Mouse (Mus musculus): ENCODE data around the gene Pglyrp4. TPM values are rescaled to one million over a fixed set of nuclear protein-coding genes. Genes with fewer than 3 reads are reported as not detected.
"Not testable (repeated sequence)": the region's sequence is repeated elsewhere in the genome, so short reads cannot be mapped to it uniquely, and the experiment has no call there.

Pglyrp4 gene
- total RNA-seq (2022), result not detected

- DNase-seq (ENCODE audit: low spot score in 2 of 2), result no peak
Measured at GRCm38 (mm10) chr3:90726606-90727005, at the start of gene Pglyrp4. Pglyrp4 (plus strand) TSS chr3:90726906.

- DNase-seq (ENCODE audit: low spot score in 2 of 2), result no peak
Measured at GRCm38 (mm10) chr3:90678656-90679055, 48.0 kb upstream of the Pglyrp4 start.

GRCm38 (mm10) chr3:90683929-90684328, 42.8 kb upstream of the Pglyrp4 start:
- no peak for DNase-seq (ENCODE audit: low spot score in 2 of 2)

GRCm38 (mm10) chr3:90686835-90687234, 39.9 kb upstream of the Pglyrp4 start:
- no peak for DNase-seq (ENCODE audit: low spot score in 2 of 2)

GRCm38 (mm10) chr3:90693496-90693895, 33.2 kb upstream of the Pglyrp4 start:
- DNase-seq (ENCODE audit: low spot score in 2 of 2), result no peak

- no peak for DNase-seq (ENCODE audit: low spot score in 2 of 2)
Measured at GRCm38 (mm10) chr3:90695613-90696012, 31.1 kb upstream of the Pglyrp4 start, which contains the start of gene S100a9. S100a9 (minus strand) TSS chr3:90695721.

GRCm38 (mm10) chr3:90702244-90702643, 24.5 kb upstream of the Pglyrp4 start:
- DNase-seq (ENCODE audit: low spot score in 2 of 2), result no peak

GRCm38 (mm10) chr3:90708523-90709202, 18.0 kb upstream of the Pglyrp4 start:
- DNase-seq (ENCODE audit: low spot score in 2 of 2), result no peak

GRCm38 (mm10) chr3:90709591-90710460, 16.9 kb upstream of the Pglyrp4 start:
- DNase-seq (ENCODE audit: low spot score in 2 of 2), result peak; percentile 50 to 77

GRCm38 (mm10) chr3:90749658-90750057, 23.0 kb downstream of the Pglyrp4 start:
- peak in 1 of 2 experiments; percentile 5 for DNase-seq (ENCODE audit: low spot score in 2 of 2)

GRCm38 (mm10) chr3:90777776-90778175, 51.1 kb downstream of the Pglyrp4 start, which contains the start of gene Gm5849:
Gm5849 (minus strand) TSS chr3:90777876.
- not testable (repeated sequence) for DNase-seq (ENCODE audit: low spot score in 2 of 2)

Other genes starting within 250 kb of the Pglyrp4 start
- 10 to 100 TPM; 62.4 to 74.7 (median 67.1) TPM for gene Snapin, start 235.9 kb upstream of the Pglyrp4 start, total RNA-seq (2022)
- 100 to 1,000 TPM; 162 to 170 (median 167) TPM for gene Chtop, start 217.4 kb upstream of the Pglyrp4 start, total RNA-seq (2022)
- 100 to 1,000 TPM; 122 to 162 (median 132) TPM for gene S100a1, start 212.5 kb upstream of the Pglyrp4 start, total RNA-seq (2022)
- gene S100a13, start 212.5 kb upstream of the Pglyrp4 start, total RNA-seq (2022), result 10 to 100 TPM; 17.1 to 26.1 (median 20.5) TPM
- under 1 TPM in 1 of 4 experiments, not detected in 3; 0.63 TPM for gene S100a14, start 200.1 kb upstream of the Pglyrp4 start, total RNA-seq (2022)
- 100 to 1,000 TPM in 2 of 4 experiments, 10 to 100 TPM in 2; 85.4 to 115 (median 102) TPM for gene S100a16, start 189.7 kb upstream of the Pglyrp4 start, total RNA-seq (2022)
- gene S100a3, start 166.3 kb upstream of the Pglyrp4 start, total RNA-seq (2022), result 1 to 10 TPM in 3 of 4 experiments, under 1 TPM in 1; 0.74 to 1.9 (median 1.5) TPM
- gene S100a2, start 136.7 kb upstream of the Pglyrp4 start, total RNA-seq (2022), result not detected
- not detected for gene Gm42674, start 125.0 kb upstream of the Pglyrp4 start, total RNA-seq (2022)
- 1 to 10 TPM; 2.5 to 5.5 (median 4.9) TPM for gene S100a4, start 123.1 kb upstream of the Pglyrp4 start, total RNA-seq (2022)
- gene S100a5, start 118.4 kb upstream of the Pglyrp4 start, total RNA-seq (2022), result 1 to 10 TPM in 1 of 4 experiments, not detected in 3; 1.1 TPM
- gene S100a6, start 114.0 kb upstream of the Pglyrp4 start, total RNA-seq (2022), result 10 to 100 TPM; 24.1 to 52.2 (median 38.7) TPM
- 1 to 10 TPM in 2 of 4 experiments, under 1 TPM in 2; 0.38 to 1.1 (median 0.91) TPM for gene S100a7a, start 72.9 kb upstream of the Pglyrp4 start, total RNA-seq (2022)
- 1 to 10 TPM in 1 of 4 experiments, not detected in 3; 1.7 TPM for gene S100a8, start 57.9 kb upstream of the Pglyrp4 start, total RNA-seq (2022)
- not detected for gene S100a9, start 31.2 kb upstream of the Pglyrp4 start, total RNA-seq (2022)
- not detected for gene Gm5849, start 51.0 kb downstream of the Pglyrp4 start, total RNA-seq (2022)

Measured in left cerebral cortex, adult 8-10 months (tissue).